Comparison of ENCODE assay signal across 9 mouse cellular contexts in the genomic region with DNA sequence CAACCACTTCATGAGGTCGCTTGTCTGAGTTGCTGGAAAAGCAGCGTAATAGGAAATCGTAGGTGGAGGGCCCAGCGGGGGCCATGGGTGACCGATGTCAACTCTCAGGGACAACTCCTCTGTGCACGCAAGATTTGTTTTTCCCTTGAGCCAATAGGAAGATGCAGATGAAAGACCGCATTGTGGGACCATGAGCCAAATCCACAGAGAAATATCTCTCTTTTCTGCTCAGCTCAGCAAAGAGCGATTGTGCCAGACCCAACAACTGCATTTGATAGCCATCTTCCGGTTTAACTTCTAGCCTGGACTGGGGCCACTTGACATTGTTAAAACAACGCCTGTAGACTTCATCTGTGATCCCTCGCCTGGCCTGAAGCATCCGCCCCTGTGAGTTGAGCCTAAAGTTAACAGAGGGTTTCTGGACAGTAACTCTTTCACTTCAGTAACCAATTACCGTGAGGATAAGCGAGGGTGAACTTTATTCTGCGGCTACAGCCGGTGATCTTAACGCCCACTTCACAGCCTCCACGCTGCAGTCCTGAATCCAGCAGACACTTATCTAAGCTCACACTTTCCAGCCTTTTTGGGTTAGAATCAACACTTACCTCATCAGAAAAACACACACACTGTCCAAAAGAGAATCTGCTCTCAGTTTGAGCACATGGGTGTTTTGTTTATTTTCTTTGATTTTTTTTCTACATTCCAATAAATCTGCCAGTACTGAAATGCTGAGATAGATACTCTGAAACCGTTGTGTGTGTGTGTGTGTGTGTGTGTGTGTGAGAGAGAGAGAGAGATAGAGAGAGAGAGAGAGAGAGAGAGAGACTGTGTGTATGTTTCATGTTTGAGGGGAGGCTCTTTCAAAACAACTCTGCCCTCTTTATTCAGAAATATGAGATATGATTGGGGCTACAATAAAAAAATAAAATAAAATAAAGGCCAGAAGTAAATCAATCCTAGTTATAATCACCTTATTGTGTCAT.
DNase-seq lines count a peak whose midpoint lies in the region; ATAC-seq and TF ChIP-seq lines count a peak whose summit lies in the region.
"Had no signal": no experiment of that assay in that cellular context is flagged by ENCODE, and none has a peak within 500 bp of the region (broad histone marks: within the 10 kb centered on the region; RNA-seq: fewer than 3 reads in every experiment).

No protein-coding gene starts in this region.

- no peak overlapping the region for H3K4me3 ChIP-seq in left cerebral cortex, adult 2 months
- peak overlapping the region; percentile 21 to 49 for H3K4me3 ChIP-seq in MEL (ENCODE audit: control insufficient read depth in 1 of 2, insufficient read depth in 1 of 2, low read depth in 2 of 2, low read length in 2 of 2)
- no peak overlapping the region for H3K4me3 ChIP-seq in forebrain, embryonic 15.5 days
- H3K4me3 ChIP-seq in hindbrain, embryonic 13.5 days, result no peak overlapping the region
- H3K4me3 ChIP-seq in limb, embryonic 14.5 days (replicated peaks; ENCODE audit: low read length), result no peak overlapping the region

- intact Hi-C loops in left cerebral cortex, adult 2 months (cut with DNase I), result no loop called here

- no peaks in the 10 kb centered on the region for H3K27me3 ChIP-seq in MEL (ENCODE audit: control insufficient read depth in 1 of 2, insufficient read depth in 2 of 2, low read length in 2 of 2)
- H3K27me3 ChIP-seq in forebrain, embryonic 15.5 days, result no peaks in the 10 kb centered on the region
- H3K27me3 ChIP-seq in hindbrain, embryonic 13.5 days, result no peaks in the 10 kb centered on the region
- H3K27me3 ChIP-seq in limb, embryonic 14.5 days (ENCODE audit: control insufficient read depth, insufficient read depth, low read length), result no peaks in the 10 kb centered on the region
- H3K27me3 ChIP-seq: Patski had no signal

- H3K9me3 ChIP-seq in MEL (replicated peaks; ENCODE audit: insufficient read depth, low read length), result no peaks in the 10 kb centered on the region
- no peaks in the 10 kb centered on the region for H3K9me3 ChIP-seq in forebrain, embryonic 15.5 days
- no peaks in the 10 kb centered on the region for H3K9me3 ChIP-seq in hindbrain, embryonic 13.5 days
- no peaks in the 10 kb centered on the region for H3K9me3 ChIP-seq in limb, embryonic 14.5 days (ENCODE audit: control insufficient read depth, low read length)

- no peak for ATAC-seq in forebrain, embryonic 15.5 days (replicated peaks)
- ATAC-seq in hindbrain, embryonic 13.5 days (ENCODE audit: low FRiP score), result no peak
- ATAC-seq in limb, embryonic 14.5 days (ENCODE audit: low FRiP score, low read depth), result peak; percentile 58; the same call in 1 of the 2 replicates
- ATAC-seq in monocyte, adult 5-6 weeks (replicated peaks; ENCODE audit: insufficient number of reproducible peaks, low FRiP score, low TSS enrichment, poor library complexity, severe bottlenecking), result 0 out of 2 replicates have a peak, but pooled peaks have one; percentile 6
- ATAC-seq: Patski had no signal

- peak in 1 of 2 experiments; percentile 53; a peak in 2 of 4 replicates for TF ChIP-seq POLR2A in MEL (IDR thresholded peaks at IDR 0.05; ENCODE audit: control insufficient read depth in 1 of 2, insufficient read depth in 1 of 2, low read depth in 1 of 2, low read length in 2 of 2, poor library complexity in 1 of 2)
- TF ChIP-seq POLR2A in limb, embryonic 14.5 days (IDR thresholded peaks at IDR 0.05; ENCODE audit: borderline replicate concordance, extremely low read depth, insufficient read depth, insufficient read length), result no peak

- TF ChIP-seq EP300 in MEL (IDR thresholded peaks at IDR 0.05; ENCODE audit: low read depth in 1 of 2, low read length in 2 of 2), result peak; percentile 75 to 79

- H3K27ac ChIP-seq in left cerebral cortex, adult 2 months, result peak overlapping the region; percentile 56; the same call in 1 of the 2 replicates
- H3K27ac ChIP-seq in MEL (ENCODE audit: control insufficient read depth, low read depth, low read length), result peak overlapping the region; percentile 99
- H3K27ac ChIP-seq in forebrain, embryonic 15.5 days (replicated peaks), result peak overlapping the region; percentile 1; the same call in 1 of the 2 replicates
- H3K27ac ChIP-seq in hindbrain, embryonic 13.5 days, result peak overlapping the region; percentile 36
- peak overlapping the region; percentile 82 for H3K27ac ChIP-seq in limb, embryonic 14.5 days (replicated peaks; ENCODE audit: low read depth, low read length)

- DNase-seq in left cerebral cortex, adult 2 months (ENCODE audit: extremely low spot score in 1 of 2, low spot score in 2 of 2), result peak in 1 of 2 experiments; percentile 24
- DNase-seq in left cerebral cortex, adult 11 months (ENCODE audit: low spot score), result no peak
- peak; percentile 83 for DNase-seq in MEL (ENCODE audit: low read depth, low spot score)
- DNase-seq in limb, embryonic 14.5 days (ENCODE audit: low spot score), result peak; percentile 82
- DNase-seq in layer of hippocampus, postnatal 36 days, result no peak

- H3K36me3 ChIP-seq in MEL (ENCODE audit: control insufficient read depth in 1 of 2, insufficient read depth in 2 of 2, low read length in 2 of 2), result peaks cover 0 to 43% of the 10 kb centered on the region in 2 experiments; a peak in 2 of 4 replicates
- H3K36me3 ChIP-seq in forebrain, embryonic 15.5 days, result no peaks in the 10 kb centered on the region
- H3K36me3 ChIP-seq in hindbrain, embryonic 13.5 days, result no peaks in the 10 kb centered on the region
- no peaks in the 10 kb centered on the region for H3K36me3 ChIP-seq in limb, embryonic 14.5 days (ENCODE audit: control insufficient read depth, insufficient read depth, low read length)

- H3K4me2 ChIP-seq in forebrain, embryonic 15.5 days (replicated peaks), result no peak overlapping the region
- no peak overlapping the region for H3K4me2 ChIP-seq in hindbrain, embryonic 13.5 days
- H3K4me2 ChIP-seq in limb, embryonic 14.5 days (replicated peaks; ENCODE audit: low read depth, low read length, severe bottlenecking), result no peak overlapping the region

- WGBS in forebrain, embryonic 15.5 days, result 66% methylated on average over 19 of the region's 19 CpGs
- 59% methylated on average over 19 of the region's 19 CpGs for WGBS in hindbrain, embryonic 13.5 days
- WGBS in limb, embryonic 14.5 days, result 35% methylated on average over 19 of the region's 19 CpGs

- no peak for TF ChIP-seq RAD21 in MEL (IDR thresholded peaks at IDR 0.05; ENCODE audit: low read depth, low read length)

- peaks cover 24 to 65% of the 10 kb centered on the region in 2 experiments for H3K4me1 ChIP-seq in MEL (ENCODE audit: control insufficient read depth in 1 of 2, insufficient read depth in 2 of 2, low read length in 2 of 2)
- H3K4me1 ChIP-seq in forebrain, embryonic 15.5 days, result peaks cover 25% of the 10 kb centered on the region
- H3K4me1 ChIP-seq in hindbrain, embryonic 13.5 days (replicated peaks), result peaks cover 39% of the 10 kb centered on the region
- peaks cover 57% of the 10 kb centered on the region for H3K4me1 ChIP-seq in limb, embryonic 14.5 days (ENCODE audit: control insufficient read depth, insufficient read depth, low read length)

- no peak for TF ChIP-seq CTCF in left cerebral cortex, adult 2 months (IDR thresholded peaks at IDR 0.05)
- TF ChIP-seq CTCF in MEL (IDR thresholded peaks at IDR 0.05 in 2 of 3, conservative IDR thresholded peaks at IDR 0.05 in 1 of 3; ENCODE audit: control insufficient read depth in 1 of 3, insufficient read depth in 1 of 3, low read depth in 2 of 3, low read length in 3 of 3, poor library complexity in 1 of 3, severe bottlenecking in 1 of 3), result no peak

- H3K79me2 ChIP-seq in MEL (ENCODE audit: control insufficient read depth, insufficient read depth, low read length, poor library complexity), result no peaks in the 10 kb centered on the region; the same call in 1 of the 2 replicates

- H3K9ac ChIP-seq in MEL (ENCODE audit: control insufficient read depth, low read depth, low read length, poor library complexity, severe bottlenecking), result peak overlapping the region; percentile 79
- H3K9ac ChIP-seq in forebrain, embryonic 15.5 days (replicated peaks), result no peak overlapping the region
- H3K9ac ChIP-seq in hindbrain, embryonic 13.5 days, result no peak overlapping the region
- no peak overlapping the region for H3K9ac ChIP-seq in limb, embryonic 14.5 days (ENCODE audit: low read depth, low read length, severe bottlenecking)

TF ChIP-seq in MEL, 35 proteins besides CTCF, POLR2A, EP300 and RAD21 (continues in another document):
- TF ChIP-seq GABPA (IDR thresholded peaks at IDR 0.05; ENCODE audit: low read depth, low read length), result no peak
- TF ChIP-seq GATA1 (IDR thresholded peaks at IDR 0.05; ENCODE audit: low read depth, low read length), result peak; percentile 87
- no peak for TF ChIP-seq MEF2A (IDR thresholded peaks at IDR 0.05; ENCODE audit: extremely low read depth, insufficient replicate concordance, low read depth, low read length, poor library complexity, severe bottlenecking)
- no peak for TF ChIP-seq USF2 (IDR thresholded peaks at IDR 0.05; ENCODE audit: borderline replicate concordance in 1 of 2, insufficient read depth in 1 of 2, low read depth in 1 of 2, low read length in 2 of 2)
- TF ChIP-seq ZKSCAN1 (IDR thresholded peaks at IDR 0.05; ENCODE audit: low read depth, low read length), result no peak
- TF ChIP-seq MAX (IDR thresholded peaks at IDR 0.05; ENCODE audit: low read length), result peak; percentile 27; the same call in 1 of the 2 replicates
- TF ChIP-seq JUND (IDR thresholded peaks at IDR 0.05; ENCODE audit: low read depth, low read length), result 0 out of 2 replicates have a peak, but pooled peaks have one; percentile 70
- TF ChIP-seq HCFC1 (IDR thresholded peaks at IDR 0.05; ENCODE audit: low read depth, low read length), result peak; percentile 28; the same call in 1 of the 2 replicates
- TF ChIP-seq ZNF384 (IDR thresholded peaks at IDR 0.05; ENCODE audit: low read depth, low read length), result peak; percentile 55
- no peak; the same call in 1 of the 2 replicates for TF ChIP-seq NELFE (IDR thresholded peaks at IDR 0.05; ENCODE audit: low read depth, low read length)
- TF ChIP-seq MAFK (IDR thresholded peaks at IDR 0.05; ENCODE audit: borderline replicate concordance, low read depth, low read length), result peak; percentile 93
- no peak for TF ChIP-seq CHD2 (IDR thresholded peaks at IDR 0.05; ENCODE audit: low read length)
- no peak for TF ChIP-seq POLR2AphosphoS2 (IDR thresholded peaks at IDR 0.05; ENCODE audit: low read length)
- no peak for TF ChIP-seq ELF1 (IDR thresholded peaks at IDR 0.05; ENCODE audit: low read depth, low read length)
- TF ChIP-seq MXI1 (IDR thresholded peaks at IDR 0.05; ENCODE audit: low read depth, low read length), result 0 out of 2 replicates have a peak, but pooled peaks have one; percentile 56
- no peak for TF ChIP-seq MAZ (IDR thresholded peaks at IDR 0.05; ENCODE audit: low read depth, low read length)
- no peak for TF ChIP-seq KAT2A (conservative IDR thresholded peaks at IDR 0.05; ENCODE audit: low read depth, low read length)
- 0 out of 2 replicates have a peak, but pooled peaks have one; percentile 34 for TF ChIP-seq ZMIZ1 (IDR thresholded peaks at IDR 0.05; ENCODE audit: low read depth, low read length)
- TF ChIP-seq TBP (IDR thresholded peaks at IDR 0.05; ENCODE audit: low read depth, low read length), result peak; percentile 75
- TF ChIP-seq ZC3H11A (IDR thresholded peaks at IDR 0.05; ENCODE audit: low read depth, low read length), result no peak

Comparison
In these comparisons a context has a peak if more than half of its experiments do, and no peak if none do; other contexts are left out.
1. DNase-seq: peak in MEL (single experiment) and limb, embryonic 14.5 days (single experiment); none in left cerebral cortex, adult 11 months (single experiment) and layer of hippocampus, postnatal 36 days (0 of 2).
2. H3K27ac ChIP-seq: peak in every context shown above with its lines; median percentile 99 in MEL; 82 in limb, embryonic 14.5 days; 56 in left cerebral cortex, adult 2 months; 36 in hindbrain, embryonic 13.5 days; 1 in forebrain, embryonic 15.5 days.
3. H3K4me3 ChIP-seq: peak in MEL (2 of 2); none in left cerebral cortex, adult 2 months (single experiment), forebrain, embryonic 15.5 days (single experiment), hindbrain, embryonic 13.5 days (single experiment) and limb, embryonic 14.5 days (single experiment).
4. ATAC-seq: peak in limb, embryonic 14.5 days (single experiment) and monocyte, adult 5-6 weeks (single experiment); none in forebrain, embryonic 15.5 days (single experiment) and hindbrain, embryonic 13.5 days (single experiment).